Mouse (Mus musculus) adrenal gland, postnatal 14 days (tissue): Measurements from ENCODE around the gene Xrcc3. TPM values are rescaled to one million over a fixed set of nuclear protein-coding genes. Genes with fewer than 3 reads are reported as not detected.

Experiments used
- DNase-seq: peaks from one replicate; pipeline ENCODE4 v3.0.0; 2021; ENCODE audit warnings: mixed read lengths
- total RNA-seq: library from RNA; stranded (reverse); gene quantifications from 2 replicates; pipeline ENCODE4 v1.2.3, GENCODE M21; 2021

Gene Xrcc3
- total RNA-seq, 1 experiment from 2014 or later = 18.6 TPM

DNA sequence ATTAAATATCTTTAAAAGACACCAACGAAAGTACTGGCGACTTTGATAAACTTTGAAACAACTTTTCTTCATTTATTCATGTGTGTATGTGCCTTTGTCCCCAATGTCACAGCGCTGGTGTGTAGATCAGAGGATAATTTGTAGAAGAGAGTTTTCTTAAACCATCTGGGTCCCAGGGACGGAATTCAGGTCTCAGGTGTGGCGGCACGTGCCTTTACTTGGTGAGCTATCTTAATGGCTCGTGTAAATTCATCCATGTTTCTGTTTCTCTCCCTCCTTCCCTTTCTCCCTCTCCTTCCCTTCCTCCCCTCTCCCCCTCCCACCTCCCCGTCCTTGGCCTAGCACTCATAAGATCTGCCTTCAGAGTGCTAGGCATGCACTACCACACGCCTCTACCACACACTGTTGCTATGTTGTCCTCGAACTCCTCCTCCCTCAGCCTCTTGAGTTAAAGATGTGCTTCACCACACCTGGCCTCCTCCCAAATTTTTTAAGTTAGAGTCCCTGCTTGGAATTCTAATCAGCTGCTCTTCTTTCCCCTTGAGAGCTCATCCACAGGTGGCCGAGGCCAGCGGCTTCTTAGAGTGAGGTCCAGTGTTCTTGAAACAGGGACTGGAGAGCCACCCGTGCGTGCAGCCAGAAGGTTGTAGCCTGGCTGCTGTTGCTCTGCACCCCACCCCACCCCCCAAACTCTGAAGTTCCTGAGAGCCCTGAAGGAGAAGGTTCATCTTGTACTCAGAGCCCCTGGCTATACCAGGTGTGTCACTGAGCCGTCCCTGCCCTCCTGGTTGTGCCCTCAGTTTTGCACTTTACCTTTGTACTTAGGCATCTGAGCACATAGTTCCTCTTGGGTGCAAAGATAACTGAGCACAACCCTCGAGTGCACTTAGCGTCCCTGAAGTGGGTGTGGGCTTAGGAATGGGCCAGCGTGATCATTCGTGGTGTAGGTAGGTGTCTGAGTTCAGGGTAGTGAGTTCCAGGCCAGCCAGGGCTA lies 1.4 kb upstream of the Xrcc3 start:
- no peak for DNase-seq

DNA sequence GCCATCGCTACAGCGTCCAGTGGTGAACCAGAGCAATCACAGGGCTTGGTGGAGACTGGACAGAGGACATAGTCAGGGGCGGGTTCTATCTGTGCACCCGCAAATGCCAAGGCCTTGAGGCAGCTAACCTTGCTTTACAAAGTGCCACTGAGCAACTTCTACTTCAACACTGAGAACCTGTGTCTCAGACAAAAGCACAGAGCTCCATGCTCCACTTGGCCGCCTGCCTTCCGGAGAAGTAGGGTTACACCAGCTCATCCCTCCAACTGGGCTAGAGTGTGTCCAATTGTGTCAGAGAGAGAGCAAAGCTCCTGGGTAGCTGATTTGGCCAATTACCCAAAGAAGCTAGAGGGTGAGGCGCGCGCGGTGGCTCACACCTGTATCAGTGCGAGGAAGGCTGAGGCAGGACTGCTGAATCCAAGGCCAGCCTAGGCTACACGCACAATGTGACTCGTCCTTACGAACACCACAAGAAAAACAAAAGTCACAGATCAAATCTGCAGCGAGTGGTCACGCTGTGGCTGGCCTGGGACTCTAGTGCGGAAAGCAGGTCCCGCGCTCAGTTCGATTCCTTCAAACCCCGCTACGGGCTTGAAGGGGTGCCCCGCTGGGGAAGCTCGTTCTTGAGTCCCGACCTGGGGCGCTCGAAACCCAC lies 435 bp downstream of the Xrcc3 start:
- DNase-seq = peak; percentile 86

DNA sequence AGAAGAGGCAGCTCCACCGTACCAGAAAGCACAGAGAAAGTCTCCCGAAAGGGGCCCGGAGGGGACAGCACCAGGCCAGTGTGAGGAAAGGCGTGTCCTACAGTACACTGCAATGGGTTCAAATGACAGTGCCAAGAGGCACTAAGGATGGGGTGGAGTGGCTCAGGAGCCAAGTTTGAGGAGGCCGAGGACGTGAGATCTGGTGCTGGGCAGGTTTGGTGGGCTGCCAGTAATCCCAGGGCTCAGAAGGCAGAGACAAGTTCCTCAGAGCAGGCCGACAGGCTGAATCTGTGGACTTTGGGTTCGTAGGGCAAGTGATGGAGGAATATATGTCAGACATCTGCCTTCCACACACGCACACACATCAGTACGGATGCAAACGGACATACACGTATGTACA lies 1.1 kb downstream of the Xrcc3 start:
- DNase-seq = peak; percentile 57

DNA sequence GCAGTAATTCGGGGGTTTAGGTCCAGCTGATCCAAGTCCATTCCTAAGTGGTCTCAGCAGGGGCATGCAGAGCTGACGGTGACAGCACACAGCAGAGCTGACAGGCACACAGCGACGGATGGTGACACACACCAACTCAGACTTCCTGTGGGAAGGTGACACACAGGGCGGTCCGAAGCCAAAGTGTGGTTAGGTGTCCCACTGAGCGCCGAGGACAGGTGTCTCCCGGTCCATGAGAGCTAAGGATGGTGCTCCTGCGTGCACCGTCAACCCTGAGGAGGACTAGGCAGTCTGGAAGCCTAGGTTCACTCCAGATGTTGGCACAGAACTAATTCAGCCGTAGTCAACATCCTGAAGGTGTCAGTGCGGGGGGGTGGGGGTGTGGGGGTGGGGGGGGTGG lies 1.6 kb downstream of the Xrcc3 start:
- DNase-seq = no peak

DNA sequence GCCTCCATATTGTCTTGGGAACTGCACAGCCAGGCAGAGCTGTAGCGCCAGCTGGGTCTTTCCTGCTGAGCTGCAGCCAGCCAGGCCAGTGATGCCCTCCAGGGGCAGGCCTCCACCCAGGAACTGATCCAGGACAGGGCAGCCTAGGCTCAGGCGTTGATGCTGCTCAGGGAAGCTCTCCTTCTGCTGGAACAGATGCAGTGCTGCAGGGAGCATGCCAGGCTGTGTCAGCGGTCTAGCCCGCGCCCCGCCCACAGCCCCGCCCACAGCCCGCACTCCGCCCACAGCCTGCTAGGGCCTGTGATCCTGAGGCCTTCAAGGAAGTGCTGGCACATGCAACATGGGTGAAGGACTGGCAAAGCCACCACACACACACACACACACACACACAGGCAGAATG lies 3.9 kb downstream of the Xrcc3 start:
- peak; percentile 92 for DNase-seq

DNA sequence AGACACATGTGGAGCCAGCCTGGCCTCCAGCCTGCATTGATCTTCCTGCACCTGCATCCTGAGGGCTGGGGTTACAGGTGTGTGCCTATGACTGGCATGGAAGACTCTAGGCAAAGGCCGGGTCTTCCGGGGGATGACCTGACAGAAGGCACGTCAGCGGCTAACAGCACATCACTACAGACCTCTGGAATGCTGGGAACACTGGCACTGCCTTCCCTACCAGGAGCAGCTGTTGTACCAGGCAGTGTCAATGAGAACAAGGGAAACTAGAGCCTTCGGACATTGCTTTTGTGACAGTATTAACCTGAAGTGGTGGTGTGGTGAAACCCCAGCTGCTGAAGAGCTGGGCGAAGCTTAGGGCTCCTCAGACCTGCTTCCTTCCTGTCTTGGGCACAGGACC lies 4.9 kb downstream of the Xrcc3 start:
- DNase-seq = no peak

DNA sequence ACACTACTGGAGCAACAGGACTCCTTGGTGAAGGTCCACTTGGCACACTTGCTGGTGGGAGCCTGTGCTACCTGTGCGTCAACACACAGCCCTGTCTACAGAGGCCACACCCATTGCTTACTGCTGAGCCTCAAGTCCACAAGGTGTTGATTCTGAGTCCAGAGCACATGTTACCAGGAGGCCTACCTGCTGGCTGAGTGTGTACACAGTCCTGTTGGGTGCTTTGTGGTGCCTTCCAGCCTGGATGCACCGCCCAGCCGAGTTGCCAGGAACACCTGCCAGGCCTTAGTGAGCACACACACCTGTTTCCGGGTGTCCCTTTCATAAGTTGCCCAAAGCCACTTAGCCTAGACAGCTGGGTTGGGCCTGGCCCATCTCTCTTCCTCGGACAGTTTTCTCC lies 10.1 kb downstream of the Xrcc3 start:
- no peak for DNase-seq

DNA sequence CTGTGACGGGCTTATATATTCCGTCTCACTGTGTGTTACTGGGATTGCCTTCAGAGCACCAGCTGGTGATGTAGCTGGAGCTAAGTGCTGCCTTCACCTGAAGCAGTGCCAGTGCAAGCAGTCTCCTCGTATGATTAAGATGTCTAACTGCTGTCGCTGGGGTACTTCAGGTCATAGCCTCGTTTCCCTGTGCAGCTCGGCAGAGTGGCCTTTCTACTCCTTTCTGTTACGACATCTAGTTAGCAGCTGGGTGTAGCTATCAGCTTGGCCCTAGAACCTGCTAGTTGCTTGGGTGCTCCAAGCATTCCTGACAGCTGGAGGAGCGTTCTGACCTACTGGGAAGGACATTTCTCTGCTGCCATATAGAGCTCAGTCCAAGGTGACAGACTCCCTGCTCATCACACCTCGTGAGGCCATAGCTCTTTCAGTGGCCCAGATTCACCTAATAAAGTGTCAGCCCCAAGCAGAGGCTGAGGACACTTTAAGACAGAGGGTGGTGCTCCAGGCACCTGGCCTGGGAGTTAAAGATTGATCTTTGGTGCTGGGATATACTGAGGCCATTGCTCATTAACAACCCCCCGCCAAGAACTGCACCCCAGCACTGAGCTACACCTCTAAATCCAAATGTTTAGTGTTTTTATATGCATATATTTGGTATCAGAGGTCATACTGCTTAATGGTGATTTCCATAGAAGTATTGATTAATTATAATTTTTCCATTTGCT lies 13.1 kb downstream of the Xrcc3 start:
- DNase-seq = peak; percentile 48

DNA sequence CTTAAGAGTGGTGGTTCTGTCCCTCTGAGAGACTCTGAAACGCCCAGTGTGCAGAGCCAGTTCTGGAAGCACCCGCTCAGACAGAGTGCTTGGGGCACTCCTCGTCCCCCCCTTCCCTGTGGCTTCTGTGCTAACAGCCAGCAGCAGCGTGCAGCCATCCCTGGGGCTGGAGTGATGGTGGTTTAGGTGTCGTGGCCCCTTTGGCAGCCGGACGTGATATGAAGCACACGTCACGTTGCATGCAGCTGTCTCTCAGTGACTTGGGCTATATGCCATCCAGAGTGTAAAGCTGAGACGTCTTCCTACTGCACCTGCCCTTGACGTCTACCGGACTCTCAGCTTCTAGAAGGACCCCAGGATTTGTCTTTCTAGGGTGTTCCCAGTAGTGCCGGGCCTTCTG lies 15.2 kb downstream of the Xrcc3 start:
- DNase-seq = no peak

DNA sequence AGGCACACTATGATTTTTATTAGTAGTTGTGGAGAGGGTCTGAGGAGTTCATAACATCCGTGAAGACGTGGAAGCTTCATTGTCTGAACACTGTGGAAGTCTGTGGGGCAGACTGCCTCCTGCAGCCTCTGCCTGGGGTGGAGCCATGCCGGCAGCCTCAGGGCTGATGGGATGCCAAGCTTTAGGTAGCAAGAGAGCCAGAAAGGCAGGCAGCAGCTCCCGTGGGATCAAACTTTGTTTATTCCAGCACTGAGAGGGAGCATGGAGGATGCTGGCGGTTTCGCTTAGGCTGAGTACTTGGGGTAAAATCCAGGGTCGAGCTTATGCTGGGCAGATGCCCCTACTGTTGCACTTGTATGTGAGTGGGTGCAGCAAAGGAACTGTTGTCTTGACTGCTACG lies 16.4 kb downstream of the Xrcc3 start:
- peak; percentile 35 for DNase-seq

DNA sequence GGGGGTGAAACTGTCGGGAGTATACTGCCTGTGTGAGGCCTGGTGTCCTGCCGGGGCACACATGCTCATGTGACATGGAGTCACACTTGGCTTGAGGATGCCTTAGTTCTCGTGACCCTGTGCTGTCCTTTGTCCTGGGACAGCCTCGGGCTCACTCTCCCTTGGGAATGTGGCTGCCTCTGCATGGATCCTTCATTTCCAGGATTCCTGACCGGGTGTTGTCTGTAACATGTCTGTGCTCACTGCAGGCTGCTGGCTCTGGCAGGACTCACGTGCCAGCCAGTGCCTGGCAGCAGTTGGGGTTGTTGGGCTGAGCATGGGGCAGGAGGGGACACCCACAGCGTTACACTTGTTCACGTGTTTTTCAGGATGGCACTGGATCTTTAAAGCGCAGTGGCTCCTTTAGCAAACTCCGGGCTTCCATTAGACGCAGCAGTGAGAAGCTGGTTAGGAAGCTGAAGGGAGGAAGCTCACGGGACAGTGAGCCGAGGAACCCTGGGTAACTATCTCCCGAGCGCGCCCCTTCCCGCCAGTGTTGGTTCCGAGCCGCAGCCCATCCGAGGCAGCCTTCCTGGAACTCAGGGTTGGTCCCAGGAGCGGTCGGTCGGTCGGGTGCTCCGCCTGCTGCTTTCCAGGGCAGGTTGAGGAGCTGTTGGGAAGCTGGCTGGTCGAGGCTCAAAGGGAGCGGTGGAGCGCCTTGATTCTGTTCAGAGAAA lies 18.3 kb downstream of the Xrcc3 start:
- DNase-seq = peak; percentile 66

DNA sequence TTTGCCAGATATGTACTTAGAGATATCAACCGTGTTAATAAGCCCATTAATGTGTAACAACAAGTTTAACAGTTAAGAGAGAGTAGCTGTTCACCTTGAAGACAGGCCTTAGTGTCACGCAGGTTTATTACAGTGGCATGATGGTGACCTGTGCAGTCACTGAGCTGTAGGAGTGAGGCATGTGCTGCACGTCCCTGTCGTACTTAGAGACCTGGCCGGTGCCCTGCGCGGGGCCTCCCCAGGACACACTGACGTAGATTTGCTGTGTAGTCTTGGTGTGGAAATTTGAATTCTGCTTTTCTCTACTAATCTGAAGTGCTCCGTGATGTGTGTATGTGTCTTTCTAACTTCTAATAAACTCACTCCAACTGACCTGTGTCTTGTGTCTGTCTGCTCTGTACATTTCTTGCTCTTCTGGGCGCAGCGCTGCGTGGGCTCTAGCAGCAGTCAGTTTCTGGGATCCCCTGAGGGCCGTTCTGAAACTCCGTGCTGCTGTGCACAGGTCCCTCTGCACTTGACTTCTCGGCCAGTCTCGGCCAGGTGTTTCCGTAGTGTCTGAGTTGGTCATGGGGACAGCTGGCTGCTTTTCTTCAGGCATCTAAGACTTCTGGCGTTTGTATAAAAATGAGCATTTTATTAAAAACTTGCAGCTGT lies 19.0 kb downstream of the Xrcc3 start:
- DNase-seq = peak; percentile 7

DNA sequence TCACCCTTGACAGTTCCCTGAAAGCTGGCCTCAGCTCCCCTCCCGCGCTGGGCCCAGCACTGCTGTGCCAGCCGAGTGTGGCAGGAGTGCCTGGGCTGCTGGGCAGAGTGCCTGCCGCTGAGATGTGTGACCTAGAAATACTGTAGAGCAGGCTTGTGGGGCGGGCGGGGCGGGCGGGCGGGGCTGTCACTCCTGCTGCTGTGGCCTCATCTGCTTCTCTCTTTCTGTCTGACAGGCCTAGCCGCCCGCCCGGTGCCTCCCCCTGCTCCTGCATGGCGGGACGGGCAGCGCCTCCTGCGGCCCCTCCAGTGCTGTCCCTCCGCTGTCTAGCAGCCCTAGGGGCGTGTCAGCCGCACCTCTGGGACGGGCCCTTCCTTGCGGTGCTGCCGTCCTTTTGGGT lies 19.6 kb downstream of the Xrcc3 start:
- DNase-seq = peak; percentile 87

DNA sequence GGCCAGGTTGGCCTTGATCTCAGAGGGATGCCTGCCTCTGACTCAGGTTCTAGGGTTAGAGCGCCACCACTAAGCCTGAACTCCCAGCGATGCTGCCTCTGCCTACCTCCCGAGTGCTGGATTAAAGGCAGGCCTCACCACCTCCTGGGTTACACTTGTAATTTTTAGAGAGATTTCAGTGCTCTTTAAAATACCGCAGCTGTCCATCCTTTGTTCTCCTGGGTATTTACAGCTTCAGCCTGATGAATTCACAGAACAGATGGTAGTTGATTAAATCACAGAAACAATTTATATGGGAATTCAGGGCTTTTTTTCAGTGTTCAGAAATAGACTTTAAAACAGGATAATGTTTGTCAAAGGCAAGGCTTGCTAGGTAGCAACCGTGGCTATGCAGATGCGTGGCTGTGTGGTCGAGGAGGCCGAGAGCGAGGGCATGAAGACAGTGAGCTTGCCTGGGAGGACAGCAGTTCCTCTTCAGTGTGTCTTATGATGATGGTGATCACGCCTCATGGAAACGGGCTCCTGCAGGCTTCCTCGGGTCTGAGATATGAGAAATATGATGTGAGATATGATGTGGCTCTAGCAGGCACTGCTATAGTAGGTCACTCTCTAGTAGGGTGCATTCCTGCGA lies 22.1 kb downstream of the Xrcc3 start:
- DNase-seq = no peak

DNA sequence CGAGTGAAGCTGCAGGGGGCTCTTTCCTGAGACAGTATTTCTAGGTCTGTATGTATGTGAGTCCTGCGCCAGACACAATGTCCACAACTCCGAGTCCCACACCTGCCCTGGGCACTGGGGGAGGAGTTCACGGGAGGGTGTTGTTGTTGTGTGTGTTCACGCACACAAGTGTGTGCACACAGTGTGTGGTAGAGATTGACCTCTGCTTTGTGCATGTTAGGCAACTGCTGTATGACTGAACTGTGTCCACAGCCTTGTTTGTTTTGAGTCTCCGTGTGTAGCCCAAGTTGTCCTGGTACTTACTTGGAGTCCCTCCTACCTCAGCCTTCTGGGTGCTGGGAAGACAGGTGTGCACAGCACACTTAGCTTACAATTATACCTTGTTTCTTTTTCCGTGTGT lies 23.0 kb downstream of the Xrcc3 start:
- DNase-seq = no peak

DNA sequence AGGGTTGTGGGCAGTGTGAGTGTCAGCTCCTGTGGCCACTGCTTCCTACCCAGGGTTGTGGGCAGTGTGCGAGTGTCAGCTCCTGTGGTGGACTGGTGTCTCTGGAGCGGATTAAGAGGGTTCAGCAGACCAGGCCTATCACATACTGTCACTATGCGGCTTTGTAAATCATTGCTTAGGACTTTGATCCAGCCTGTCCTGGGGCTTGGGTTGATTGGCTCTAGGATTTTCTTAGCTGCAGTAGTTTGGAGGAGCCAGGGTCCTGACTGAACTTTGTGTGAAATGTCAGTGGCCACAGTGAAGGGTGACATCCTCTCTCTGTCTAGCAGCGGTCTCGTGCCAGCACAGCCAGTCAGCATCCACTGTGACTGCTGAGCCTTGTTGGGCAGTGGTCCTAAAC lies 23.6 kb downstream of the Xrcc3 start:
- DNase-seq = no peak

DNA sequence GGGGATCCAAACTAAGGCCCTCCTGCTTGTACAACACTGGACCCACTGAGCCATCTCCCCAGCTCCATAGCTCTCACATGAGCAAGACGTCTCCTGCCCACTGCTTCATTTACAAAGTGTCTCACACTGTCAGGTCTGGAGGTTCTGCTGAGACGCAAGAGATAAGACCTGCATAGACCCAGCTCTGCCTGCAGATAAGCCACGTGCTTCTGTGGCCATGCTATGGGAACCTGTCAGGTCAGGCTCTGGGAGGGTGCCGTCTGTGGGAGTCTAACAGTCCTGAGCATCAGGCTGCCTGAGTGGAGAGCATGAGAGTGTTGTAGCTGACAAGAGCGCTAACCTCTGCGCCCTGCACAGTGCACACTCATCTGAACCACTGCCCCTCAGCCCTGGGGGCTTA lies 26.7 kb downstream of the Xrcc3 start:
- DNase-seq = no peak

DNA sequence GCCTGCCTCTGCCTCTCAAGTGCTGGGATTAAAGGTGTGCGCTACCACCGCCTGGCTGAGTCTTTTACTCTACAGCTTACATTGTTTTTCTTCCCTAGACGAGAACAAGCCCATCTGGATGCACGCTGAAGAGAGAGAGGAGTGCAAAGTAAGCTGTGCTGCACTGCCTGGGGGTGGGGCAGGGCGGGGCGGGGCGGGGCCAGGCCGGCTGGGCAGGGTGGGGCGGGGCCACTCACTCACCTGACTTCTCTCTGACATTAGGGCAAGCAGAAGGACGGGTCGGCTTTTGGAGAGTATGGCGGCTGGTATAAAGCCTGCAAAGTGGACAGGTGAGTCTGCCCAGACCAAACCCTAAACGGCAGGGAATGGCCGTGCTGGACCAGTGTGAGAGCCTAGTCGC lies 28.5 kb downstream of the Xrcc3 start:
- no peak for DNase-seq

DNA sequence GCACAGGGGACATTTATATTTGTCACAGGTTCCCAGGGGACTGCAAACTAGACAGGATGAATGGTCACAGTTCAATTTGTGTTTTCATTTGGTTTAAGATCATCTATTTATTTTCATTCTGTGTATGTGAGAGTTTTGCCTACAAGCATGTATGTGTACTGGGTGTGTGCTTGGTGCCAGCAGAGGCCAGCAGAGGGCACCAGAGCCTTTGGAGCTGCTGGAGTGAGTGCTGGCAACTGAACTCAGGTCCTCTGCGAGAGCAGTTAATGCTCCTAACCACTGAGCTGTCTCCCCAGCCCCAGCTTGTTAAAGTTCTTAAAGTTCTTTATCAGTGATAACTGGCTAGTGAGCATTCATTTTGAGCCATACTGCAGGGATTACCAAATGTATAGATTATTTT lies 34.1 kb downstream of the Xrcc3 start:
- DNase-seq = no peak

DNA sequence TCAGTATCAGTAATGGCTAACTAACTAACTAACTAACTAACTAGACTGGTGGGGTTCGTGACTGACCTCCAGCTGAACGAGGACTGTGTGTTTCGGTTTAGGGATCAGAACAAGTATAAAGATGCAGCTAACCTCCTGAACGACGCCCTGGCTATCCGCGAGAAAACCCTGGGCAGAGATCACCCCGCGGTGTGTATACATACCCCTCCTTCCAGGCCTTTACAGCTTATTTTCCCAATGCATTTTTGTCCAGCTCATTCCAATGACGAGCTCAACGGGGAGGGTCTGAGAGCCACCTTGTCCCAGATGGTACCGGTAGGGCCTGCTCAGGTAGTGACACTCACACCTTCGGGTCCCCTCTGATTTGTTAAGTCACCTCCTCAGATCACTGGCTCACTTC lies 35.8 kb downstream of the Xrcc3 start:
- DNase-seq = no peak

DNA sequence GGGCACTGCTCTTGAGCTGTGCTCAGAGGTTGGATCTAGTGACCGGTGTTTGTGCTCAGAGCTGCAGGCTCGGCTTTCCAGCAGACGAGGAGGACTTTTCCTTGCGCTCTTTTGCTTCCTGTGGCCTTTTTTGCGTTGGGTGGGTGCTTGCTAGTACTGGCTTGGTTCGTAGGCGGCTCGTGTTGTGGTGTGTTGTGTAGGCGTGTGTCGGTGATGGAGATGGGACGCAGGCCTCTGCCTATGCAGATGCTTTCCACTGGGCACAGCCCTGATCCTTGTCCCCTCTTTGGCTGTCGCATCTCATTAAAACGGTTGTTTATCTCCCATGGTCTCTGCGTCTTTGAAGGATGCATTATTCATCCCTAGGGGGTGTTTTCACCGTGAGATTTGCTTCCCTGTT lies 38.8 kb downstream of the Xrcc3 start:
- no peak for DNase-seq
